Mouse (Mus musculus): ENCODE measurements around the gene Dscaml1. TPM values are rescaled to one million over a fixed set of nuclear protein-coding genes. Genes with fewer than 3 reads are reported as not detected.
"Not testable (repeated sequence)": the region's sequence is repeated elsewhere in the genome, so short reads cannot be mapped to it uniquely, and the experiment has no call there.

Gene Dscaml1
- polyA plus RNA-seq, 1 experiment from 2014 or later: 0.24 TPM

- Histone ChIP-seq H3K27ac (no peak overlapping the region), H3K4me2 (ENCODE audit: low read length) (no peak overlapping the region), H3K9ac (ENCODE audit: low read depth, low read length) (no peak overlapping the region), H3K36me3 (ENCODE audit: insufficient read depth, low read length) (no peaks in the 10 kb centered on the region), H3K9me3 (replicated peaks; ENCODE audit: low read length) (no peaks in the 10 kb centered on the region), H3K4me3 (replicated peaks; ENCODE audit: low read depth, low read length) (no peak overlapping the region), H3K27me3 (ENCODE audit: insufficient read depth, low read length) (no peaks in the 10 kb centered on the region; the same call in 1 of the 2 replicates), H3K4me1 (replicated peaks; ENCODE audit: insufficient read depth, low read length) (no peaks in the 10 kb centered on the region)
- no peak for TF ChIP-seq CTCF (IDR thresholded peaks at IDR 0.05; ENCODE audit: low read depth)
- 88% methylated on average over 4 of the region's 4 CpGs for WGBS
- DNase-seq (ENCODE audit: low spot score) (no peak), ATAC-seq (replicated peaks; ENCODE audit: low FRiP score, low read depth) (no peak)
Measured at GRCm38 (mm10) chr9:45749917-45750316, 323.5 kb downstream of the Dscaml1 start.

- Histone ChIP-seq H3K9ac (ENCODE audit: low read depth, low read length) (no peak overlapping the region), H3K9me3 (replicated peaks; ENCODE audit: low read length) (no peaks in the 10 kb centered on the region), H3K4me1 (replicated peaks; ENCODE audit: insufficient read depth, low read length) (no peaks in the 10 kb centered on the region), H3K4me3 (replicated peaks; ENCODE audit: low read depth, low read length) (no peak overlapping the region), H3K27ac (no peak overlapping the region), H3K27me3 (ENCODE audit: insufficient read depth, low read length) (no peaks in the 10 kb centered on the region; the same call in 1 of the 2 replicates), H3K36me3 (ENCODE audit: insufficient read depth, low read length) (no peaks in the 10 kb centered on the region), H3K4me2 (ENCODE audit: low read length) (no peak overlapping the region)
- DNase-seq (ENCODE audit: low spot score) (peak; percentile 69), ATAC-seq (replicated peaks; ENCODE audit: low FRiP score, low read depth) (no peak)
- 43% methylated on average over 8 of the region's 8 CpGs for WGBS
- TF ChIP-seq CTCF (IDR thresholded peaks at IDR 0.05; ENCODE audit: low read depth): peak; percentile 91
Measured at GRCm38 (mm10) chr9:45754452-45755091, 328.1 kb downstream of the Dscaml1 start.

- Histone ChIP-seq H3K27ac (no peak overlapping the region), H3K9me3 (replicated peaks; ENCODE audit: low read length) (no peaks in the 10 kb centered on the region), H3K4me2 (ENCODE audit: low read length) (no peak overlapping the region), H3K27me3 (ENCODE audit: insufficient read depth, low read length) (no peaks in the 10 kb centered on the region), H3K36me3 (ENCODE audit: insufficient read depth, low read length) (peaks cover 14% of the 10 kb centered on the region), H3K9ac (ENCODE audit: low read depth, low read length) (no peak overlapping the region), H3K4me3 (replicated peaks; ENCODE audit: low read depth, low read length) (no peak overlapping the region), H3K4me1 (replicated peaks; ENCODE audit: insufficient read depth, low read length) (no peaks in the 10 kb centered on the region)
- DNase-seq (ENCODE audit: low spot score): no peak
- WGBS: 62% methylated on average over 6 of the region's 6 CpGs
- ATAC-seq (replicated peaks; ENCODE audit: low FRiP score, low read depth): no peak
- TF ChIP-seq CTCF (IDR thresholded peaks at IDR 0.05; ENCODE audit: low read depth): no peak
Measured at GRCm38 (mm10) chr9:45766195-45766594, 339.8 kb downstream of the Dscaml1 start.

GRCm38 (mm10) chr9:45767155-45767554 is 340.7 kb downstream of the Dscaml1 start:
- Histone ChIP-seq H3K27me3 (ENCODE audit: insufficient read depth, low read length) (no peaks in the 10 kb centered on the region), H3K9me3 (replicated peaks; ENCODE audit: low read length) (no peaks in the 10 kb centered on the region), H3K36me3 (ENCODE audit: insufficient read depth, low read length) (peaks cover 23% of the 10 kb centered on the region), H3K4me1 (replicated peaks; ENCODE audit: insufficient read depth, low read length) (no peaks in the 10 kb centered on the region), H3K27ac (no peak overlapping the region), H3K4me2 (ENCODE audit: low read length) (no peak overlapping the region), H3K9ac (ENCODE audit: low read depth, low read length) (no peak overlapping the region), H3K4me3 (replicated peaks; ENCODE audit: low read depth, low read length) (no peak overlapping the region)
- ATAC-seq (replicated peaks; ENCODE audit: low FRiP score, low read depth) (no peak), DNase-seq (ENCODE audit: low spot score) (no peak)
- 78% methylated on average over 8 of the region's 8 CpGs for WGBS
- TF ChIP-seq CTCF (IDR thresholded peaks at IDR 0.05; ENCODE audit: low read depth): no peak

- TF ChIP-seq CTCF (IDR thresholded peaks at IDR 0.05; ENCODE audit: low read depth): no peak
- Histone ChIP-seq H3K4me1 (replicated peaks; ENCODE audit: insufficient read depth, low read length) (no peaks in the 10 kb centered on the region), H3K4me2 (ENCODE audit: low read length) (no peak overlapping the region), H3K9me3 (replicated peaks; ENCODE audit: low read length) (no peaks in the 10 kb centered on the region), H3K9ac (ENCODE audit: low read depth, low read length) (no peak overlapping the region), H3K36me3 (ENCODE audit: insufficient read depth, low read length) (peaks cover 24% of the 10 kb centered on the region), H3K27me3 (ENCODE audit: insufficient read depth, low read length) (no peaks in the 10 kb centered on the region), H3K27ac (no peak overlapping the region), H3K4me3 (replicated peaks; ENCODE audit: low read depth, low read length) (no peak overlapping the region)
- no peak for ATAC-seq (replicated peaks; ENCODE audit: low FRiP score, low read depth)
- peak; percentile 23 for DNase-seq (ENCODE audit: low spot score)
- WGBS: 74% methylated on average over 18 of the region's 18 CpGs
Measured at GRCm38 (mm10) chr9:45768421-45768820, 342.0 kb downstream of the Dscaml1 start.

GRCm38 (mm10) chr9:45769596-45769995 is 343.2 kb downstream of the Dscaml1 start:
- Histone ChIP-seq H3K27me3 (ENCODE audit: insufficient read depth, low read length) (no peaks in the 10 kb centered on the region), H3K9me3 (replicated peaks; ENCODE audit: low read length) (no peaks in the 10 kb centered on the region), H3K27ac (no peak overlapping the region), H3K4me2 (ENCODE audit: low read length) (no peak overlapping the region), H3K9ac (ENCODE audit: low read depth, low read length) (no peak overlapping the region), H3K36me3 (ENCODE audit: insufficient read depth, low read length) (peaks cover 33% of the 10 kb centered on the region), H3K4me3 (replicated peaks; ENCODE audit: low read depth, low read length) (no peak overlapping the region), H3K4me1 (replicated peaks; ENCODE audit: insufficient read depth, low read length) (no peaks in the 10 kb centered on the region)
- no peak for TF ChIP-seq CTCF (IDR thresholded peaks at IDR 0.05; ENCODE audit: low read depth)
- DNase-seq (ENCODE audit: low spot score) (no peak), ATAC-seq (replicated peaks; ENCODE audit: low FRiP score, low read depth) (no peak)
- WGBS: 67% methylated on average over 5 of the region's 5 CpGs

- Histone ChIP-seq H3K36me3 (ENCODE audit: insufficient read depth, low read length) (peaks cover 49% of the 10 kb centered on the region), H3K4me1 (replicated peaks; ENCODE audit: insufficient read depth, low read length) (no peaks in the 10 kb centered on the region), H3K27ac (no peak overlapping the region), H3K9ac (ENCODE audit: low read depth, low read length) (no peak overlapping the region), H3K9me3 (replicated peaks; ENCODE audit: low read length) (no peaks in the 10 kb centered on the region), H3K4me3 (replicated peaks; ENCODE audit: low read depth, low read length) (no peak overlapping the region), H3K27me3 (ENCODE audit: insufficient read depth, low read length) (no peaks in the 10 kb centered on the region), H3K4me2 (ENCODE audit: low read length) (no peak overlapping the region)
- WGBS: 87% methylated on average over 6 of the region's 6 CpGs
- TF ChIP-seq CTCF (IDR thresholded peaks at IDR 0.05; ENCODE audit: low read depth): peak; percentile 16; the same call in 1 of the 2 replicates
- ATAC-seq (replicated peaks; ENCODE audit: low FRiP score, low read depth): no peak
- no peak for DNase-seq (ENCODE audit: low spot score)
Measured at GRCm38 (mm10) chr9:45774088-45774487, 347.7 kb downstream of the Dscaml1 start.

- not testable (repeated sequence) for H3K4me1 ChIP-seq (replicated peaks; ENCODE audit: insufficient read depth, low read length); H3K4me2 ChIP-seq (ENCODE audit: low read length); ATAC-seq (replicated peaks; ENCODE audit: low FRiP score, low read depth); H3K9me3 ChIP-seq (replicated peaks; ENCODE audit: low read length); DNase-seq (ENCODE audit: low spot score); H3K4me3 ChIP-seq (replicated peaks; ENCODE audit: low read depth, low read length); H3K9ac ChIP-seq (ENCODE audit: low read depth, low read length); H3K27ac ChIP-seq; H3K27me3 ChIP-seq (ENCODE audit: insufficient read depth, low read length)
- H3K36me3 ChIP-seq (ENCODE audit: insufficient read depth, low read length): peaks cover 45% of the 10 kb centered on the region
- 54% methylated on average over 3 of the region's 3 CpGs for WGBS
Measured at GRCm38 (mm10) chr9:45776176-45776575, 349.7 kb downstream of the Dscaml1 start.
